In genomic region chr16:45666136-45666535, GRCm38 (mm10) we compare ENCODE assay signal across 12 mouse cellular contexts. TPM values are rescaled to one million over a fixed set of nuclear protein-coding genes. Genes with fewer than 3 reads are reported as not detected.
A peak's percentile ranks its signal among the peaks of the same experiment; 100 is the strongest.
DNase-seq lines count a peak whose midpoint lies in the region; ATAC-seq and TF ChIP-seq lines count a peak whose summit lies in the region.
"Had no signal": no experiment of that assay in that cellular context is flagged by ENCODE, and none has a peak within 500 bp of the region (broad histone marks: within the 10 kb centered on the region; RNA-seq: fewer than 3 reads in every experiment).

No protein-coding gene starts in this region.

- H3K36me3 ChIP-seq in liver, embryonic 14.5 days (replicated peaks; ENCODE audit: control insufficient read depth, insufficient read depth, low read depth) = no peaks in the 10 kb centered on the region

- H3K4me2 ChIP-seq in liver, embryonic 14.5 days (ENCODE audit: low read depth) = no peak overlapping the region

- WGBS in liver, embryonic 14.5 days (ENCODE audit: insufficient replicate concordance) = 8% methylated on average over 2 of the region's 2 CpGs

- H3K9me3 ChIP-seq in liver, embryonic 14.5 days (ENCODE audit: control insufficient read depth, low read length) = no peaks in the 10 kb centered on the region

- H3K4me1 ChIP-seq in liver, embryonic 14.5 days (replicated peaks; ENCODE audit: control insufficient read depth in 2 of 2, insufficient read depth in 2 of 2, low read length in 1 of 2) = peaks cover 0 to 5% of the 10 kb centered on the region in 2 experiments; a peak in 2 of 4 replicates

- H3K27ac ChIP-seq in liver, embryonic 14.5 days = no peak overlapping the region

- ATAC-seq in liver, embryonic 14.5 days (ENCODE audit: insufficient read depth) = peak; percentile 57
- peak; percentile 94 for ATAC-seq in megakaryocyte, adult 5-6 weeks (ENCODE audit: poor library complexity, severe bottlenecking)

- peak; percentile 10 for DNase-seq in CD4-positive helper T cell, adult 2 months (ENCODE audit: low read depth, low spot score)
- DNase-seq in MEL-GATA-1-ER (ENCODE audit: extremely low read depth, low read depth) = peak; percentile 92
- DNase-seq in liver, embryonic 14.5 days (ENCODE audit: low read depth in 3 of 3, low spot score in 3 of 3) = no peak
- DNase-seq in left cerebral cortex, adult 9 months (ENCODE audit: low spot score in 2 of 2) = no peak
- no peak for DNase-seq in cerebellum, adult 8-10 months
- DNase-seq in embryo, embryonic 9.5 days (ENCODE audit: extremely low spot score) = no peak
- DNase-seq: adrenal gland, adult 2 months; embryo, embryonic 11 days had no signal

- no peak overlapping the region for H3K9ac ChIP-seq in liver, embryonic 14.5 days (replicated peaks)

- peak; percentile 35; the same call in 1 of the 2 replicates for TF ChIP-seq EP300 in liver, embryonic 14.5 days (IDR thresholded peaks at IDR 0.05; ENCODE audit: low read depth)

- H3K27me3 ChIP-seq in liver, embryonic 14.5 days (ENCODE audit: control insufficient read depth, insufficient read depth, low read length) = no peaks in the 10 kb centered on the region

- H3K4me3 ChIP-seq in liver, embryonic 14.5 days (ENCODE audit: insufficient read depth in 1 of 2, low read depth in 2 of 2, low read length in 2 of 2) = no peak overlapping the region

- TF ChIP-seq CTCF in liver, embryonic 14.5 days (IDR thresholded peaks at IDR 0.05; ENCODE audit: low read depth) = no peak

RNA-seq across cellular contexts. Expression of gene BC016579, which starts 12.3 kb away (rescaled TPM):
- 0.14 and 0.20 TPM in 2 replicates for polyA plus RNA-seq in liver, embryonic 14.5 days (2012; rRNA removed)
- polyA plus RNA-seq in liver, embryonic 14.5 days (2014; fragmentation: Nextera tagmentation; extraction: Ambion mirVana) = 0.23 TPM in 2 replicates
- 0.71 and 0.98 TPM in 2 replicates for total RNA-seq in megakaryocyte, adult 5-6 weeks (2015)
- total RNA-seq in megakaryocyte, adult 5-6 weeks (2017) = 0.07 TPM in 1 of 2 replicates, not detected in the other
- polyA plus RNA-seq: adrenal gland, adult 2 months; testis, adult 2 months had no signal

RNA-seq across cellular contexts. Expression of gene Tmprss7, which starts 27.3 kb away (rescaled TPM):
- 0.18 and 0.26 TPM in 2 replicates for polyA plus RNA-seq in liver, embryonic 14.5 days (2012; rRNA removed)
- polyA plus RNA-seq in liver, embryonic 14.5 days (2014; fragmentation: Nextera tagmentation; extraction: Ambion mirVana) = 0.08 and 0.15 TPM in 2 replicates
- not detected in 2 replicates for total RNA-seq in megakaryocyte, adult 5-6 weeks (2015)
- 0.04 and 0.11 TPM in 2 replicates for total RNA-seq in megakaryocyte, adult 5-6 weeks (2017)
- polyA plus RNA-seq: kidney, embryonic 14.5 days had no signal

RNA-seq across cellular contexts. Expression of gene Gcsam, which starts 56.0 kb away (rescaled TPM):
- 0.57 and 0.93 TPM in 2 replicates for polyA plus RNA-seq in liver, embryonic 14.5 days (2012; rRNA removed)
- polyA plus RNA-seq in liver, embryonic 14.5 days (2014; fragmentation: Nextera tagmentation; extraction: Ambion mirVana) = 2.4 and 2.8 TPM in 2 replicates
- not detected in 2 replicates for total RNA-seq in megakaryocyte, adult 5-6 weeks (2015)
- not detected in 2 replicates for total RNA-seq in megakaryocyte, adult 5-6 weeks (2017)
- total RNA-seq: layer of hippocampus, postnatal 25 days had no signal
- polyA plus RNA-seq: adrenal gland, adult 2 months had no signal

RNA-seq across cellular contexts. Expression of gene Tagln3, which starts 58.3 kb away (rescaled TPM):
- 0.39 and 0.86 TPM in 2 replicates for polyA plus RNA-seq in liver, embryonic 14.5 days (2012; rRNA removed)
- polyA plus RNA-seq in liver, embryonic 14.5 days (2014; fragmentation: Nextera tagmentation; extraction: Ambion mirVana) = 0.15 TPM in 1 of 2 replicates, not detected in the other
- 1.0 TPM in 1 of 2 replicates, not detected in the other for total RNA-seq in megakaryocyte, adult 5-6 weeks (2015)
- total RNA-seq in megakaryocyte, adult 5-6 weeks (2017) = 0.55 TPM in 1 of 2 replicates, not detected in the other

Comparison
In these comparisons a context has a peak if more than half of its experiments do, and no peak if none do; other contexts are left out.
1. DNase-seq: peak in CD4-positive helper T cell, adult 2 months (single experiment) and MEL-GATA-1-ER (single experiment); none in liver, embryonic 14.5 days (0 of 3), left cerebral cortex, adult 9 months (0 of 2), cerebellum, adult 8-10 months (single experiment) and embryo, embryonic 9.5 days (single experiment).